Mouse (Mus musculus) heart, postnatal 0 days (tissue): ENCODE measurements around the gene Tmc4. TPM values are rescaled to one million over a fixed set of nuclear protein-coding genes. Genes with fewer than 3 reads are reported as not detected.

Experiments
- ATAC-seq: fragments of 200-750 bp; cut with Nextera tagmentation; 2 replicates; pipeline ENCODE4 v1.8.0; 2017; ENCODE audit warnings: low read depth, moderate number of reproducible peaks, moderate library complexity; ENCODE audit not compliant: insufficient read depth
- DNase-seq: peaks from one replicate; pipeline ENCODE4 v3.0.0-alpha.2; 2016; ENCODE audit warnings: low spot score
- H3K27ac ChIP-seq: fragments of 300-500 bp; sonication (generic); 2 replicates; pipeline ENCODE4 v1.5.1; 2014; ENCODE audit warnings: low read depth, mild to moderate bottlenecking
- H3K27me3 ChIP-seq: fragments of 300-500 bp; sonication (generic); 2 replicates; pipeline ENCODE4 v1.6.1; 2014; ENCODE audit warnings: low read length, mixed read lengths; ENCODE audit not compliant: control insufficient read depth, insufficient read depth
- H3K36me3 ChIP-seq: fragments of 300-500 bp; sonication (generic); replicated peaks from 2 replicates; pipeline ENCODE4 v1.6.1; 2014; ENCODE audit warnings: low read length, mixed read lengths; ENCODE audit not compliant: control insufficient read depth, insufficient read depth
- H3K4me1 ChIP-seq: fragments of 300-500 bp; sonication (generic); 2 replicates; pipeline ENCODE4 v1.6.1; 2014; ENCODE audit warnings: antibody characterized with exemption; ENCODE audit not compliant: control insufficient read depth, insufficient read depth
- H3K4me2 ChIP-seq: fragments of 300-500 bp; sonication (generic); 2 replicates; pipeline ENCODE4 v1.6.1; 2014; ENCODE audit warnings: low read depth, mild to moderate bottlenecking, low read length, moderate library complexity
- H3K4me3 ChIP-seq: fragments of 300-500 bp; sonication (generic); 2 replicates; pipeline ENCODE4 v1.5.1; 2014; ENCODE audit warnings: low read depth, low read length
- H3K9ac ChIP-seq: fragments of 300-500 bp; sonication (generic); replicated peaks from 2 replicates; pipeline ENCODE4 v1.6.1; 2014; ENCODE audit warnings: low read depth, low read length, mixed read lengths
- H3K9me3 ChIP-seq: fragments of 300-500 bp; sonication (generic); replicated peaks from 2 replicates; pipeline ENCODE4 v1.6.1; 2016; ENCODE audit warnings: low read length; ENCODE audit not compliant: control insufficient read depth
- CTCF ChIP-seq: IDR thresholded peaks from 2 replicates; pipeline ENCODE4 v1.5.1; 2016; ENCODE audit warnings: antibody characterized with exemption, control low read depth, low read depth
- EP300 ChIP-seq: IDR thresholded peaks from 2 replicates; pipeline ENCODE4 v1.6.1; 2016; ENCODE audit warnings: antibody characterized with exemption, low read depth
- WGBS: fragments of 180-500 bp; shearing (Covaris S2); extraction: QIAGEN DNeasy Blood & Tissue Kit; methylation state at CpG from one replicate; pipeline ENCODE4 v1.1.7; 2014; 5-methylcytosine and 5-hydroxymethylcytosine counted together
- polyA plus RNA-seq: library from polyadenylated mRNA; unstranded; fragments of >200 nt; fragmentation: Nextera tagmentation; extraction: Ambion mirVana; gene quantifications from 2 replicates; pipeline ENCODE4 v1.2.1, GENCODE M21; 2015
- total RNA-seq: library from RNA; depleted of rRNA; stranded (reverse); fragments of >200 nt; gene quantifications from 2 replicates; pipeline ENCODE4 v1.2.3, GENCODE M21; 2014; ENCODE audit warnings: low replicate concordance

The Tmc4 gene
- total and polyA plus RNA-seq, 2 experiments from 2014 or later, result 0.99 to 2.3 TPM

GRCm38 (mm10) chr7:3656966-3657365, 20.4 kb downstream of the Tmc4 start:
- no peaks in the 10 kb centered on the region for H3K27me3 ChIP-seq
- 78% methylated on average over 4 of the region's 4 CpGs for WGBS
- H3K4me3 ChIP-seq, result no peak overlapping the region
- no peak for ATAC-seq
- TF ChIP-seq EP300 (no peak), CTCF (no peak)
- no peaks in the 10 kb centered on the region for H3K9me3 ChIP-seq
- no peak overlapping the region for H3K4me2 ChIP-seq
- H3K4me1 ChIP-seq, result no peaks in the 10 kb centered on the region
- DNase-seq, result no peak
- H3K36me3 ChIP-seq, result peaks cover 99% of the 10 kb centered on the region
- no peak overlapping the region for H3K9ac ChIP-seq
- H3K27ac ChIP-seq, result no peak overlapping the region

DNA sequence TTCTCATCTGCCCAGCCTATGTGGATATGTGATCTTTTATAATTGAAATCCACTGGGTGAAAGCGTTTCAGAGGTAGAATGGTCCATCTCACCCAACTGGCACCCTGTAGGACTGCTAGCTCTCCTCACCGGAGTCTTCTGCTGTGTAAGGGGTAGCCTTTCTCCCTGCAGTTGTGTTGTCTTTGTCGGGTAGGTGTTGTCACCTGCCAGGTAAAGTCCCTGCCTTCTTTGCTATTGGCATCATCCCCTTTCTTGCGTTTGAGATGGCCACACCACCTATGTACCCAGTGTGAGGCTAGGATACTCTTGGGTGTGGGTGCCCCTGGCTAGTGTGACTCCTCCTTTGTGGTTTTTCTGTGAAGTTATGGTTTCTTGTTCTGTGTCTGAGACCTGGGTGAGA, 30.7 kb downstream of the Tmc4 start:
- Histone ChIP-seq H3K4me3 (peak overlapping the region; percentile 95), H3K36me3 (peaks cover 17% of the 10 kb centered on the region), H3K27ac (no peak overlapping the region), H3K4me1 (peaks cover 23% of the 10 kb centered on the region), H3K9ac (peak overlapping the region; percentile 95), H3K27me3 (no peaks in the 10 kb centered on the region), H3K4me2 (peak overlapping the region; percentile 79), H3K9me3 (no peaks in the 10 kb centered on the region)
- WGBS, result 56% methylated on average over 4 of the region's 4 CpGs
- ATAC-seq (no peak), DNase-seq (no peak)
- TF ChIP-seq EP300 (no peak), CTCF (no peak)

- Histone ChIP-seq H3K27me3 (no peaks in the 10 kb centered on the region), H3K27ac (peak overlapping the region; percentile 99; the same call in 1 of the 2 replicates), H3K4me2 (peak overlapping the region; percentile 79), H3K36me3 (peaks cover 16% of the 10 kb centered on the region), H3K9ac (peak overlapping the region; percentile 95), H3K9me3 (no peaks in the 10 kb centered on the region), H3K4me3 (peak overlapping the region; percentile 95), H3K4me1 (peaks cover 23% of the 10 kb centered on the region)
- TF ChIP-seq EP300 (no peak), CTCF (no peak)
- DNase-seq (no peak), ATAC-seq (no peak)
- WGBS, result 5% methylated on average over 9 of the region's 9 CpGs
These were observed 31.2 kb downstream of the Tmc4 start for GRCm38 (mm10) chr7:3646188-3646587.

DNA sequence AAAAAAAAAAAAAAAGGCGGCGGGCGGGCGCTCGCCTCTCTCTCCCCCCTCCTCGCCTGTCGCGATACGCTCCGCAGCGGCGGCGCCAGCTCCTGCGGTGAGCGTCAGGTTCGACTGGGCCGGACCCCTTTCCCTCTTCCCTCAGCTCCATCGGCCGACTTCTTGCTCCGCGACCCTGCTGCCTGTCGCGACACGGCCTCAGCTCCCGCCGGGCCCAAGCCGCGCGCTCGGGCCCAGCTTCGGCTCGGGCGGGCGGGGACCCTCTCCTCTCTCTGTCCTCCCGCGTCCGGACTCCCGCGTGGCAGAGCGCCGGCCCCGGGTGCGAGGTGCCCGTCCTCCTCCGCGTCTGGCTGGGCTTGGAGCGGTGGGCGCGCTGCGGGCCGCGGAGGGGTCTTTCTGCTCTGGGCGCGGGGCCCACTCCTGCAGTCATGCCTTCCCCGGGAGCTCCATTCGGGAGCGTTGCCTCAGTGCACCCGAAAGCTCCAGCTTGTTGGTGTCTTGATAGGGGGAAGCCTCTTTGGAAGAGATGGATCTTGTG, 31.8 kb downstream of the Tmc4 start:
- Histone ChIP-seq H3K27me3 (no peaks in the 10 kb centered on the region), H3K4me1 (peaks cover 23% of the 10 kb centered on the region), H3K4me3 (peak overlapping the region; percentile 95), H3K9ac (peak overlapping the region; percentile 95), H3K9me3 (no peaks in the 10 kb centered on the region), H3K27ac (peak overlapping the region; percentile 99), H3K4me2 (peak overlapping the region; percentile 79), H3K36me3 (peaks cover 16% of the 10 kb centered on the region)
- TF ChIP-seq CTCF (no peak), EP300 (no peak)
- DNase-seq, result no peak
- peak; percentile 1; the same call in 1 of the 2 replicates for ATAC-seq
- under 1% methylated on average over 51 of the region's 58 CpGs for WGBS

DNA sequence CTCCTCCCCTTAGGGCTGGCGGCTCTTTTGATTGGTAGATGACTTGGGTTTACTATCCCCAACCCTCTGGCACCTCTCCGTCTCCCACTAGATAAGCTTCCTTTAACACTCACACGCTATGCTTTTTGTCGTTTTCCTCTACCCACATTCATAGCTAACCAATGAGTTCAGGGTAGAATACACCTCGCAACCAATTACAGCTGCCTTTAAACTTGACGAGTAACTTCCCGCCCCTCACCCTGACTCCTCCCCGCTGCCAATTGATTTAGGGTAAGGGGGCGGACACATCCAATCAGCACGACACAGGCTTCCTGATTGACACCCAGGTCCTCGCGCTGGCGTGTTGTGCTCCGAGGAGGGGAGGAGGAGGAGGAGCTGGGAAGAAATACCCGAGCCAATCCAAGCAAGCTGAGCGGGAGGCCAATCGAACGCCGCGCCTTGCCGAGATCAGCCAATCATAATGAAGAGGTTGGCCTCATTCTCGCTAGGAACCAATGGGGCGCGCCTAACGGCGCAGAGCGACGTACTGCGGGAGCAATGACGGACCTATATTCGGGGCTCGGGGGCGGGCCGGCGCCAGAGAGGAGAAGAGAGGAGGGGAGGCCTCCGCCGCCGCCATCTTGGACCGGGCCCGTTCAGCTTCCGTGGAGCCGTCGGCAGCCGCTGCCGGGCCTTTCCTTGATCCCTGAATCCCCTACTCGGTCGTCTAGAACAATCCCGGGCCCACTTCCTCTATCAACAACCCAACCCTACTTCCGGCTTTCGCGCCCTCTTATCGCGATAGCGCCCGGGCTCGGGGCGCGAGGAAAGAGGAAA, 32.5 kb downstream of the Tmc4 start, which contains the start of gene Cnot3:
Gene Cnot3 (plus strand): TSS at position 597 of the 816 bp plus-strand sequence.
- under 1% methylated on average over 56 of the region's 58 CpGs for WGBS

More for the DNA sequence above, 32.5 kb downstream of the Tmc4 start, which contains the start of gene Cnot3:
- ATAC-seq (peak; percentile 97), DNase-seq (peak; percentile 100)
- peak within 1 kb of the TSS; percentile 99 for H3K27ac ChIP-seq
- no peaks in the 10 kb centered on the region for H3K27me3 ChIP-seq
- H3K4me2 ChIP-seq, result peak within 1 kb of the TSS; percentile 79
- H3K4me3 ChIP-seq, result peak within 1 kb of the TSS; percentile 95
- peak within 1 kb of the TSS; percentile 95 for H3K9ac ChIP-seq
- TF ChIP-seq CTCF (no peak), EP300 (peak; percentile 95)
- H3K4me1 ChIP-seq, result peaks cover 23% of the 10 kb centered on the region
- no peaks in the 10 kb centered on the region for H3K9me3 ChIP-seq
- peaks cover 16% of the 10 kb centered on the region for H3K36me3 ChIP-seq
